Mouse (Mus musculus) myocyte (in vitro differentiated cells): Measurements from ENCODE around the gene Rph3al. TPM values are rescaled to one million over a fixed set of nuclear protein-coding genes. Genes with fewer than 3 reads are reported as not detected.

Source experiments
- H3K27me3 ChIP-seq: one replicate; pipeline ENCODE4 v1.6.1; 2011; ENCODE audit not compliant: control insufficient read depth, insufficient read depth, insufficient read length
- H3K36me3 ChIP-seq: one replicate; pipeline ENCODE4 v1.6.1; 2011; ENCODE audit not compliant: control insufficient read depth, insufficient read depth
- H3K4me2 ChIP-seq: one replicate; pipeline ENCODE4 v1.6.1; 2011; ENCODE audit warnings: low read depth, control low read depth
- H3K4me3 ChIP-seq: one replicate; pipeline ENCODE4 v1.5.1; 2011; ENCODE audit warnings: mild to moderate bottlenecking, control low read depth, moderate library complexity
- H3K79me2 ChIP-seq: one replicate; pipeline ENCODE4 v1.6.1; 2011; ENCODE audit not compliant: control insufficient read depth, insufficient read depth
- H3ac ChIP-seq: one replicate; pipeline ENCODE4 v1.6.1; 2011; ENCODE audit not compliant: control insufficient read depth, insufficient read length
- CEBPB ChIP-seq: IDR thresholded peaks from 2 replicates; pipeline ENCODE4 v1.6.1; 2011; ENCODE audit warnings: mild to moderate bottlenecking, moderate library complexity; ENCODE audit not compliant: poor library complexity, insufficient read depth, severe bottlenecking
- E2F4 ChIP-seq: IDR thresholded peaks from one replicate; pipeline ENCODE4 v1.6.1; 2011; ENCODE audit warnings: mild to moderate bottlenecking, control low read depth, moderate library complexity; ENCODE audit not compliant: insufficient read depth
- MAX ChIP-seq: IDR thresholded peaks from one replicate; pipeline ENCODE4 v1.6.1; 2011; ENCODE audit warnings: low read depth, mild to moderate bottlenecking, control low read depth
- MYOD1 ChIP-seq, 3 experiments: IDR thresholded peaks; one replicate each; pipeline ENCODE4 v1.6.1; 2011; ENCODE audit warnings: control low read depth in 2 of 3, low read depth in 2 of 3, mild to moderate bottlenecking in 2 of 3, moderate library complexity in 1 of 3; ENCODE audit not compliant: insufficient read length in 2 of 3, control insufficient read depth in 1 of 3
- MYOG ChIP-seq, 3 experiments: IDR thresholded peaks; one replicate each; pipeline ENCODE4 v1.6.1; 2011; ENCODE audit warnings: control low read depth in 2 of 3, low read depth in 2 of 3, mild to moderate bottlenecking in 2 of 3; ENCODE audit not compliant: insufficient read length in 2 of 3, control insufficient read depth in 1 of 3, insufficient read depth in 1 of 3
- POLR2A ChIP-seq: IDR thresholded peaks from one replicate; pipeline ENCODE4 v1.6.1; 2011; ENCODE audit warnings: low read depth, mild to moderate bottlenecking, control low read depth, moderate library complexity; ENCODE audit not compliant: insufficient read length
- POLR2AphosphoS2 ChIP-seq: IDR thresholded peaks from one replicate; pipeline ENCODE4 v1.6.1; 2011; ENCODE audit warnings: low read depth, control low read depth; ENCODE audit not compliant: insufficient read length
- REST ChIP-seq: IDR thresholded peaks from one replicate; pipeline ENCODE4 v1.6.1; 2011; ENCODE audit warnings: mild to moderate bottlenecking, control low read depth, moderate library complexity; ENCODE audit not compliant: insufficient read depth, insufficient read length
- SRF ChIP-seq: IDR thresholded peaks from one replicate; pipeline ENCODE4 v1.6.1; 2011; ENCODE audit warnings: low read depth; ENCODE audit not compliant: control insufficient read depth, insufficient read length
- TCF12 ChIP-seq: IDR thresholded peaks from one replicate; pipeline ENCODE4 v1.6.1; 2011; ENCODE audit warnings: mild to moderate bottlenecking, control low read depth; ENCODE audit not compliant: poor library complexity, insufficient read depth, severe bottlenecking
- TCF3 ChIP-seq: IDR thresholded peaks from one replicate; pipeline ENCODE4 v1.6.1; 2011; ENCODE audit warnings: low read depth, control low read depth; ENCODE audit not compliant: insufficient read length
- USF1 ChIP-seq: IDR thresholded peaks from one replicate; pipeline ENCODE4 v1.6.1; 2011; ENCODE audit warnings: low read depth, mild to moderate bottlenecking, control low read depth, moderate library complexity
- polyA plus RNA-seq: library from polyadenylated mRNA; unstranded; fragments of >200 nt; fragmentation: generic; extraction: Trizol; gene quantifications from one replicate; pipeline ENCODE4 v1.2.1, GENCODE M21; 2012; ENCODE audit warnings: missing spikeins

Rph3al gene
- polyA plus RNA-seq, 1 experiment, result 0.05 TPM

DNA sequence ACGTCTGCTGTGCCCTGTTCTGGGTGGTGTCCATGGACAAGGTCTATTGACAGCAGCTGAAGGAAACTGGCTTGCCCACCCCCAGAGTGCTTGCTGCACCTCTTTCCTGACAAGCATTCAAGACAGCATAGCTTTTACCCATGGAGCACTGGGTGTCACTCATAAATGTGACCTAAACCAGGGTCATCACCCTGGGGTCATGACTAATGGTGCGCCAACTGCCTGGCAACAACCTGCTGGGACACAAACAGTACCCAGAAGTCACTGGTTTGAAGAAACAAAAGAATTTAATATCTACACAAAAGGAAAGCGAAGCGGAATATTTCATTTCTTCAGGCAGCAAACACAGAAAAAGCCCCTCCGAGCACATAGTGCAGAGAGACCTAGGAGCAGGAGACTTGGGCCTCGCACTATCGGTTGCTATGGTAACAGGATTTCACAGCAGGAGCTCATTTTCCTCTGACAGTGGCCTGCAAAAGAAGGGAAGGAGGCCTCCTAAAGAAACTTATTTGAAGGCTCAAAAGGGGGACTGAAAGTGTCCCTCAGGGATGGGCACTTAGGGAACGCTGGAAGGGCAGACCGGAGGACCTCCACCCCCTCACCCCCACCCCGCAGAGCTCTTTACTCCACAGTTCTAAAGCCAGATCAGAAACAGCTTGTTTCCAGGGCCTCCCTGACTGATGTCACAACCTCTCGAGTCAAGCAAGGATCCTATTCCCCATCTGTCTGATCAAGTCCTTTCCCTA is 25.7 kb upstream of the Rph3al start:
- TF ChIP-seq MYOG (IDR thresholded peaks at IDR 0.05; ENCODE audit: control insufficient read depth in 1 of 3, insufficient read depth in 1 of 3, insufficient read length in 2 of 3, low read depth in 2 of 3) (no peak), POLR2AphosphoS2 (no peak), TCF12 (no peak), SRF (no peak), MYOD1 (IDR thresholded peaks at IDR 0.05; ENCODE audit: control insufficient read depth in 1 of 3, insufficient read length in 2 of 3, low read depth in 2 of 3) (no peak), MAX (no peak), CEBPB (no peak), USF1 (no peak), POLR2A (no peak), E2F4 (no peak), TCF3 (no peak), REST (no peak)
- no peak overlapping the region for H3K4me3 ChIP-seq

GRCm38 (mm10) chr11:75961782-75962181 is 23.6 kb upstream of the Rph3al start:
- no peaks in the 10 kb centered on the region for H3K36me3 ChIP-seq
- H3K79me2 ChIP-seq, result no peaks in the 10 kb centered on the region
- H3K4me3 ChIP-seq, result no peak overlapping the region
- peaks cover 42% of the 10 kb centered on the region for H3K27me3 ChIP-seq
- H3ac ChIP-seq, result no peak overlapping the region
- TF ChIP-seq TCF12 (no peak), TCF3 (no peak), MYOD1 (IDR thresholded peaks at IDR 0.05; ENCODE audit: control insufficient read depth in 1 of 3, insufficient read length in 2 of 3, low read depth in 2 of 3) (no peak), POLR2A (no peak), REST (no peak), USF1 (no peak), MYOG (IDR thresholded peaks at IDR 0.05; ENCODE audit: control insufficient read depth in 1 of 3, insufficient read depth in 1 of 3, insufficient read length in 2 of 3, low read depth in 2 of 3) (no peak), POLR2AphosphoS2 (no peak), MAX (no peak), E2F4 (no peak), SRF (no peak), CEBPB (no peak)
- H3K4me2 ChIP-seq, result no peak overlapping the region

More for the DNA sequence above, 25.7 kb upstream of the Rph3al start:
- Histone ChIP-seq H3K36me3 (no peaks in the 10 kb centered on the region), H3ac (no peak overlapping the region), H3K27me3 (peaks cover 49% of the 10 kb centered on the region), H3K79me2 (no peaks in the 10 kb centered on the region), H3K4me2 (no peak overlapping the region)

- no peaks in the 10 kb centered on the region for H3K79me2 ChIP-seq
- H3K4me3 ChIP-seq, result no peak overlapping the region
- H3K4me2 ChIP-seq, result no peak overlapping the region
- no peak overlapping the region for H3ac ChIP-seq
- H3K36me3 ChIP-seq, result no peaks in the 10 kb centered on the region
- TF ChIP-seq TCF12 (no peak), CEBPB (no peak), POLR2AphosphoS2 (no peak), POLR2A (no peak), MAX (no peak), USF1 (no peak), MYOG (IDR thresholded peaks at IDR 0.05; ENCODE audit: control insufficient read depth in 1 of 3, insufficient read depth in 1 of 3, insufficient read length in 2 of 3, low read depth in 2 of 3) (no peak), TCF3 (no peak), SRF (no peak), E2F4 (no peak), MYOD1 (IDR thresholded peaks at IDR 0.05; ENCODE audit: control insufficient read depth in 1 of 3, insufficient read length in 2 of 3, low read depth in 2 of 3) (no peak), REST (no peak)
- H3K27me3 ChIP-seq, result peaks cover 18% of the 10 kb centered on the region
Measured at GRCm38 (mm10) chr11:75957124-75957832, 19.0 kb upstream of the Rph3al start.

- Histone ChIP-seq H3K36me3 (no peaks in the 10 kb centered on the region), H3ac (no peak overlapping the region), H3K4me3 (no peak overlapping the region), H3K27me3 (peaks cover 12% of the 10 kb centered on the region), H3K79me2 (no peaks in the 10 kb centered on the region), H3K4me2 (no peak overlapping the region)
- TF ChIP-seq MYOD1 (IDR thresholded peaks at IDR 0.05; ENCODE audit: control insufficient read depth in 1 of 3, insufficient read length in 2 of 3, low read depth in 2 of 3), result no peak
- no peak for TF ChIP-seq USF1
- no peak for TF ChIP-seq CEBPB
- no peak for TF ChIP-seq SRF
- TF ChIP-seq MAX, result no peak
- no peak for TF ChIP-seq MYOG (IDR thresholded peaks at IDR 0.05; ENCODE audit: control insufficient read depth in 1 of 3, insufficient read depth in 1 of 3, insufficient read length in 2 of 3, low read depth in 2 of 3)
- TF ChIP-seq REST, result no peak
- no peak for TF ChIP-seq E2F4
- TF ChIP-seq POLR2AphosphoS2, result no peak
- no peak for TF ChIP-seq POLR2A
- TF ChIP-seq TCF12, result no peak
- TF ChIP-seq TCF3, result no peak
Measured at GRCm38 (mm10) chr11:75956651-75957050, 18.4 kb upstream of the Rph3al start.
